Comparison of ENCODE assay signal across 11 mouse cellular contexts in genomic region chr14:124575130-124575885, GRCm38 (mm10).
DNase-seq lines count a peak whose midpoint lies in the region; ATAC-seq lines count a peak whose summit lies in the region.
"Had no signal": no experiment of that assay in that cellular context is flagged by ENCODE, and none has a peak within 500 bp of the region (broad histone marks: within the 10 kb centered on the region; RNA-seq: fewer than 3 reads in every experiment).

No protein-coding gene starts in this region.

- H3K9ac ChIP-seq in forebrain, embryonic 16.5 days (replicated peaks; ENCODE audit: low read depth, low read length), result no peak overlapping the region
- no peak overlapping the region for H3K9ac ChIP-seq in forebrain, embryonic 13.5 days
- H3K9ac ChIP-seq: limb, embryonic 12.5 days; midbrain, embryonic 15.5 days had no signal

- no peak overlapping the region for H3K27ac ChIP-seq in forebrain, embryonic 16.5 days (ENCODE audit: low read length)
- no peak overlapping the region for H3K27ac ChIP-seq in forebrain, embryonic 13.5 days
- H3K27ac ChIP-seq: limb, embryonic 12.5 days; midbrain, embryonic 15.5 days had no signal

- ATAC-seq in forebrain, embryonic 16.5 days, result peak; percentile 45; the same call in 1 of the 2 replicates
- no peak for ATAC-seq in forebrain, embryonic 13.5 days
- ATAC-seq: midbrain, embryonic 15.5 days had no signal

- intact Hi-C loops in left cerebral cortex, postnatal 10 days (cut with DNase I), result no loop called here
- intact Hi-C loops in heart, postnatal 36 days (cut with DNase I), result no loop called here

- no peaks in the 10 kb centered on the region for H3K36me3 ChIP-seq in forebrain, embryonic 16.5 days (ENCODE audit: control insufficient read depth, insufficient read depth)
- no peaks in the 10 kb centered on the region for H3K36me3 ChIP-seq in forebrain, embryonic 13.5 days (ENCODE audit: poor library complexity, severe bottlenecking)
- H3K36me3 ChIP-seq: limb, embryonic 12.5 days; midbrain, embryonic 15.5 days had no signal

- no peak overlapping the region for H3K4me3 ChIP-seq in forebrain, embryonic 16.5 days (replicated peaks; ENCODE audit: low read length)
- no peak overlapping the region for H3K4me3 ChIP-seq in forebrain, embryonic 13.5 days
- H3K4me3 ChIP-seq: limb, embryonic 12.5 days; midbrain, embryonic 15.5 days had no signal

- WGBS in forebrain, embryonic 16.5 days, result 85% methylated on average over 1 of the region's 1 CpGs
- 67% methylated on average over 1 of the region's 1 CpGs for WGBS in forebrain, embryonic 13.5 days

- H3K4me1 ChIP-seq in forebrain, embryonic 16.5 days (replicated peaks; ENCODE audit: control insufficient read depth, insufficient read depth, low read length), result no peaks in the 10 kb centered on the region
- no peaks in the 10 kb centered on the region for H3K4me1 ChIP-seq in forebrain, embryonic 13.5 days
- H3K4me1 ChIP-seq: limb, embryonic 12.5 days; midbrain, embryonic 15.5 days had no signal

- H3K4me2 ChIP-seq in forebrain, embryonic 16.5 days (ENCODE audit: low read length), result no peak overlapping the region
- H3K4me2 ChIP-seq in forebrain, embryonic 13.5 days, result no peak overlapping the region
- H3K4me2 ChIP-seq: limb, embryonic 12.5 days; midbrain, embryonic 15.5 days had no signal

- peak; percentile 21 to 22 for DNase-seq in left cerebral cortex, adult 18-20 months (ENCODE audit: low spot score in 2 of 2)
- DNase-seq in left cerebral cortex, postnatal 10 days (ENCODE audit: extremely low spot score in 1 of 2, low spot score in 2 of 2), result no peak
- peak; percentile 76 for DNase-seq in cerebellum, adult 11-12 months
- peak; percentile 11 to 49 for DNase-seq in left cerebral cortex, adult 9 months (ENCODE audit: low spot score in 2 of 2)
- DNase-seq in retina, embryonic 14.5 days (ENCODE audit: low spot score), result no peak
- no peak for DNase-seq in heart, postnatal 36 days
- DNase-seq: thymus, adult 2 months had no signal

- H3K9me3 ChIP-seq in forebrain, embryonic 16.5 days (ENCODE audit: control insufficient read depth, low read length), result no peaks in the 10 kb centered on the region
- H3K9me3 ChIP-seq in forebrain, embryonic 13.5 days (replicated peaks), result no peaks in the 10 kb centered on the region
- H3K9me3 ChIP-seq: limb, embryonic 12.5 days; midbrain, embryonic 15.5 days had no signal

- no peaks in the 10 kb centered on the region for H3K27me3 ChIP-seq in forebrain, embryonic 16.5 days (replicated peaks; ENCODE audit: control insufficient read depth, insufficient read depth, low read length)
- no peaks in the 10 kb centered on the region for H3K27me3 ChIP-seq in forebrain, embryonic 13.5 days
- H3K27me3 ChIP-seq: limb, embryonic 12.5 days; midbrain, embryonic 15.5 days had no signal

Comparison
In these comparisons a context has a peak if more than half of its experiments do, and no peak if none do; other contexts are left out.
1. DNase-seq: peak in left cerebral cortex, adult 18-20 months (2 of 2), cerebellum, adult 11-12 months (single experiment) and left cerebral cortex, adult 9 months (2 of 2); none in left cerebral cortex, postnatal 10 days (0 of 2), retina, embryonic 14.5 days (single experiment) and heart, postnatal 36 days (0 of 2).